Mouse (Mus musculus): ENCODE results near the gene Hhat. TPM values are rescaled to one million over a fixed set of nuclear protein-coding genes. Genes with fewer than 3 reads are reported as not detected.

The Hhat gene
- polyA plus RNA-seq, 1 experiment from 2014 or later, result 9.0 TPM

- H3K4me1 ChIP-seq, result no peaks in the 10 kb centered on the region
- H3K9me3 ChIP-seq, result no peaks in the 10 kb centered on the region
- no peak overlapping the region for H3K4me3 ChIP-seq
- no peaks in the 10 kb centered on the region for H3K27me3 ChIP-seq
- H3K36me3 ChIP-seq, result no peaks in the 10 kb centered on the region
- no peak overlapping the region for H3K4me2 ChIP-seq
- no peak overlapping the region for H3K27ac ChIP-seq
- H3K9ac ChIP-seq, result no peak overlapping the region
- 45% methylated on average over 7 of the region's 7 CpGs for WGBS
- no peak for ATAC-seq (ENCODE audit: insufficient number of reproducible peaks, insufficient read depth, low FRiP score, low TSS enrichment, low read depth)
These were observed 233.9 kb downstream of the Hhat start for GRCm38 (mm10) chr1:192537169-192537568.

GRCm38 (mm10) chr1:192536440-192536839, 234.6 kb downstream of the Hhat start:
- Histone ChIP-seq H3K9ac (no peak overlapping the region), H3K36me3 (no peaks in the 10 kb centered on the region), H3K4me1 (no peaks in the 10 kb centered on the region), H3K9me3 (no peaks in the 10 kb centered on the region), H3K4me2 (no peak overlapping the region), H3K27me3 (no peaks in the 10 kb centered on the region), H3K4me3 (no peak overlapping the region), H3K27ac (no peak overlapping the region)
- WGBS, result 70% methylated on average over 1 of the region's 1 CpGs
- no peak for ATAC-seq (ENCODE audit: insufficient number of reproducible peaks, insufficient read depth, low FRiP score, low TSS enrichment, low read depth)

- H3K27me3 ChIP-seq, result no peaks in the 10 kb centered on the region
- H3K36me3 ChIP-seq, result no peaks in the 10 kb centered on the region
- H3K4me1 ChIP-seq, result no peaks in the 10 kb centered on the region
- no peak overlapping the region for H3K4me3 ChIP-seq
- H3K4me2 ChIP-seq, result no peak overlapping the region
- no peak for ATAC-seq (ENCODE audit: insufficient number of reproducible peaks, insufficient read depth, low FRiP score, low TSS enrichment, low read depth)
- H3K9ac ChIP-seq, result no peak overlapping the region
- no peak overlapping the region for H3K27ac ChIP-seq
- no peaks in the 10 kb centered on the region for H3K9me3 ChIP-seq
These were observed 238.0 kb downstream of the Hhat start for GRCm38 (mm10) chr1:192533016-192533415.

GRCm38 (mm10) chr1:192532212-192532611, 238.8 kb downstream of the Hhat start:
- no peaks in the 10 kb centered on the region for H3K27me3 ChIP-seq
- 38% methylated on average over 2 of the region's 2 CpGs for WGBS
- no peaks in the 10 kb centered on the region for H3K36me3 ChIP-seq

GRCm38 (mm10) chr1:192531490-192532146, 239.4 kb downstream of the Hhat start:
- Histone ChIP-seq H3K9me3 (no peaks in the 10 kb centered on the region), H3K36me3 (no peaks in the 10 kb centered on the region), H3K4me1 (no peaks in the 10 kb centered on the region), H3K27ac (no peak overlapping the region), H3K4me2 (no peak overlapping the region), H3K9ac (no peak overlapping the region), H3K4me3 (no peak overlapping the region), H3K27me3 (no peaks in the 10 kb centered on the region)
- ATAC-seq (ENCODE audit: insufficient number of reproducible peaks, insufficient read depth, low FRiP score, low TSS enrichment, low read depth), result no peak
- WGBS, result 58% methylated on average over 2 of the region's 2 CpGs

More at GRCm38 (mm10) chr1:192532212-192532611, 238.8 kb downstream of the Hhat start:
- no peak overlapping the region for H3K4me2 ChIP-seq
- H3K27ac ChIP-seq, result no peak overlapping the region
- ATAC-seq (ENCODE audit: insufficient number of reproducible peaks, insufficient read depth, low FRiP score, low TSS enrichment, low read depth), result no peak
- H3K4me3 ChIP-seq, result no peak overlapping the region
- no peak overlapping the region for H3K9ac ChIP-seq
- no peaks in the 10 kb centered on the region for H3K4me1 ChIP-seq
- H3K9me3 ChIP-seq, result no peaks in the 10 kb centered on the region

GRCm38 (mm10) chr1:192525711-192526350, 245.2 kb downstream of the Hhat start:
- ATAC-seq (ENCODE audit: insufficient number of reproducible peaks, insufficient read depth, low FRiP score, low TSS enrichment, low read depth), result no peak
- Histone ChIP-seq H3K4me3 (no peak overlapping the region), H3K9ac (no peak overlapping the region), H3K27me3 (no peaks in the 10 kb centered on the region), H3K4me2 (no peak overlapping the region), H3K27ac (no peak overlapping the region), H3K9me3 (no peaks in the 10 kb centered on the region), H3K4me1 (peaks cover 8% of the 10 kb centered on the region; the same call in 1 of the 2 replicates), H3K36me3 (no peaks in the 10 kb centered on the region)
- WGBS, result 68% methylated on average over 14 of the region's 14 CpGs

- Histone ChIP-seq H3K27ac (no peak overlapping the region), H3K4me3 (no peak overlapping the region), H3K4me2 (no peak overlapping the region), H3K9ac (no peak overlapping the region), H3K27me3 (no peaks in the 10 kb centered on the region), H3K9me3 (no peaks in the 10 kb centered on the region), H3K36me3 (no peaks in the 10 kb centered on the region), H3K4me1 (peaks cover 9% of the 10 kb centered on the region; the same call in 1 of the 2 replicates)
- WGBS, result 60% methylated on average over 12 of the region's 12 CpGs
- no peak for ATAC-seq (ENCODE audit: insufficient number of reproducible peaks, insufficient read depth, low FRiP score, low TSS enrichment, low read depth)
These were observed 248.4 kb downstream of the Hhat start for GRCm38 (mm10) chr1:192522376-192523178.

GRCm38 (mm10) chr1:192520836-192521435, 250.1 kb downstream of the Hhat start:
- H3K4me2 ChIP-seq, result no peak overlapping the region
- 50% methylated on average over 13 of the region's 13 CpGs for WGBS

GRCm38 (mm10) chr1:192519713-192520112, 251.3 kb downstream of the Hhat start:
- H3K9me3 ChIP-seq, result no peaks in the 10 kb centered on the region
- 78% methylated on average over 1 of the region's 1 CpGs for WGBS
- ATAC-seq (ENCODE audit: insufficient number of reproducible peaks, insufficient read depth, low FRiP score, low TSS enrichment, low read depth), result no peak
- H3K4me2 ChIP-seq, result no peak overlapping the region
- H3K4me1 ChIP-seq, result peaks cover 6% of the 10 kb centered on the region; the same call in 1 of the 2 replicates
- H3K4me3 ChIP-seq, result no peak overlapping the region
- no peaks in the 10 kb centered on the region for H3K27me3 ChIP-seq
- no peak overlapping the region for H3K9ac ChIP-seq
- no peak overlapping the region for H3K27ac ChIP-seq
- no peaks in the 10 kb centered on the region for H3K36me3 ChIP-seq

More at GRCm38 (mm10) chr1:192520836-192521435, 250.1 kb downstream of the Hhat start:
- peaks cover 9% of the 10 kb centered on the region; the same call in 1 of the 2 replicates for H3K4me1 ChIP-seq
- H3K4me3 ChIP-seq, result no peak overlapping the region
- ATAC-seq (ENCODE audit: insufficient number of reproducible peaks, insufficient read depth, low FRiP score, low TSS enrichment, low read depth), result no peak
- H3K9ac ChIP-seq, result no peak overlapping the region
- no peaks in the 10 kb centered on the region for H3K36me3 ChIP-seq
- no peak overlapping the region for H3K27ac ChIP-seq
- H3K27me3 ChIP-seq, result no peaks in the 10 kb centered on the region
- no peaks in the 10 kb centered on the region for H3K9me3 ChIP-seq

- H3K4me1 ChIP-seq, result no peaks in the 10 kb centered on the region
- no peaks in the 10 kb centered on the region for H3K36me3 ChIP-seq
- ATAC-seq (ENCODE audit: insufficient number of reproducible peaks, insufficient read depth, low FRiP score, low TSS enrichment, low read depth), result no peak
- H3K9me3 ChIP-seq, result no peaks in the 10 kb centered on the region
- H3K4me2 ChIP-seq, result no peak overlapping the region
- 85% methylated on average over 3 of the region's 3 CpGs for WGBS
- H3K27me3 ChIP-seq, result no peaks in the 10 kb centered on the region
- no peak overlapping the region for H3K4me3 ChIP-seq
- no peak overlapping the region for H3K9ac ChIP-seq
- H3K27ac ChIP-seq, result no peak overlapping the region
These were observed 255.7 kb downstream of the Hhat start for GRCm38 (mm10) chr1:192515373-192515772.

- Histone ChIP-seq H3K4me1 (no peaks in the 10 kb centered on the region), H3K4me3 (no peak overlapping the region), H3K27me3 (no peaks in the 10 kb centered on the region), H3K9ac (no peak overlapping the region), H3K27ac (no peak overlapping the region), H3K36me3 (no peaks in the 10 kb centered on the region), H3K9me3 (no peaks in the 10 kb centered on the region), H3K4me2 (no peak overlapping the region)
- WGBS, result 100% methylated on average over 1 of the region's 1 CpGs
- no peak for ATAC-seq (ENCODE audit: insufficient number of reproducible peaks, insufficient read depth, low FRiP score, low TSS enrichment, low read depth)
These were observed 258.2 kb downstream of the Hhat start for GRCm38 (mm10) chr1:192512821-192513220.
